Mouse (Mus musculus): ENCODE measurements around the gene Tmem177. TPM values are rescaled to one million over a fixed set of nuclear protein-coding genes. Genes with fewer than 3 reads are reported as not detected.

Tmem177 gene
- polyA plus RNA-seq, 1 experiment from 2014 or later: 9.2 TPM

DNA sequence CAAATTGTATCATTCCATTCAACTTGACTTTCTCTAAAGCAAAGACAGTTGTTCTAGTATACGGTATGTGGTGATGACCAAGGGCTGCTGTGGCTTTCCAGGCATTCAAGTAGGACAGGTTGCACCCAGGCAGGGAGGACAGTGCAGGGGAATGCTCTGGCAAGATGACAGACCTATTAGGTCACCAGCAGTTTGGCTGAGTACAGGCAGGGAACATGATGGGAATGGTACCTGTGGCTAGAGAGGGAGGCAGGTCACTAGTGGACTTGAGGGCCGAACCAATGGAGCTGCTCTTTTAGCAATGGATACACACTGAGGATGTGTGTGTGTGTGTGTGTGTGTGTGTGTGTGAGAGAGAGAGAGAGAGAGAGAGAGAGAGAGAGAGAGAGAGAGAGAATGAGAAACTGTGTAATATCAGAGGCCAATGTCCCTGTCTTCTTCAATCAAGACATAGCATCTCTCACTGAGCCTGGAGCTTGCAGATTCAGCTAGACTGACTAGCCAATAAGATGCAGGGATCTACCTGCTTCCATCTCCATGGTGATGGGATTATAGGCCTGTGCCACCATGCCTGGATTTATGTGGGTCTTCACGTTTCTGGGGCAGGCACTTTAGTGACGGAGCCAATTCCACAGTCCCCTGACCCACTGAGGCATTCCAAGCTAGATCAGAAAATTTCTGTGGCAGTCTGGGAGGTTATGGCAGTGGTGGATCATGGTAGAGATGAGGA is 18.6 kb upstream of the Tmem177 start:
- no peak for ATAC-seq (ENCODE audit: low FRiP score)
- Histone ChIP-seq H3K36me3 (ENCODE audit: control insufficient read depth, insufficient read depth, low read length) (no peaks in the 10 kb centered on the region), H3K27ac (ENCODE audit: low read depth, low read length) (no peak overlapping the region), H3K4me3 (ENCODE audit: low read depth, low read length) (no peak overlapping the region), H3K4me2 (replicated peaks; ENCODE audit: low read depth, low read length) (no peak overlapping the region), H3K27me3 (ENCODE audit: control insufficient read depth, insufficient read depth, low read length) (no peaks in the 10 kb centered on the region), H3K4me1 (replicated peaks; ENCODE audit: control insufficient read depth, insufficient read depth, low read length) (no peaks in the 10 kb centered on the region), H3K9me3 (ENCODE audit: control insufficient read depth, low read length) (no peaks in the 10 kb centered on the region), H3K9ac (ENCODE audit: low read depth, low read length) (no peak overlapping the region)
- no peak for DNase-seq (ENCODE audit: low spot score)
- 83% methylated on average over 4 of the region's 4 CpGs for WGBS

DNA sequence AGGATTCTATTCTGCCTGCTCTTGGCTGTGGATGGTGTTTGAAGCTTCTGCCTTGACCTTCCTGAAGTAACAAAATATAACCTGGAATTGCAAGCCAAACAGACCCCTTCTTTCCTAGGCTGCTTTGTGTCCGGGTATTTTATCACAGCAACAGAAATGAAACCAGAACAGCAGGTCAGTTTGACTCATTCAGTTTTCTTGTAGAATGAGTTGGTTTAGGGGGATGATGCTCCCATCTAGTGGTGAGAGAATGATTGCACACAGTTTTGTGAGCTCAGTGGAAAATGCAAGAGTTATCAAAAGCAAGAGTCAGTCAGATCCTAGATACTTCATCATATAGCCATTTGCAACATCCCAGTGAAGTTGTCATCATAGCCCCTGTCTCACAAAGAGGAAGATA is 16.7 kb upstream of the Tmem177 start:
- Histone ChIP-seq H3K36me3 (ENCODE audit: control insufficient read depth, insufficient read depth, low read length) (no peaks in the 10 kb centered on the region), H3K4me3 (ENCODE audit: low read depth, low read length) (no peak overlapping the region), H3K9ac (ENCODE audit: low read depth, low read length) (no peak overlapping the region), H3K4me1 (replicated peaks; ENCODE audit: control insufficient read depth, insufficient read depth, low read length) (no peaks in the 10 kb centered on the region), H3K4me2 (replicated peaks; ENCODE audit: low read depth, low read length) (no peak overlapping the region), H3K9me3 (ENCODE audit: control insufficient read depth, low read length) (no peaks in the 10 kb centered on the region), H3K27me3 (ENCODE audit: control insufficient read depth, insufficient read depth, low read length) (no peaks in the 10 kb centered on the region), H3K27ac (ENCODE audit: low read depth, low read length) (no peak overlapping the region)
- ATAC-seq (ENCODE audit: low FRiP score): no peak
- WGBS: 78% methylated on average over 1 of the region's 1 CpGs
- no peak for DNase-seq (ENCODE audit: low spot score)

DNA sequence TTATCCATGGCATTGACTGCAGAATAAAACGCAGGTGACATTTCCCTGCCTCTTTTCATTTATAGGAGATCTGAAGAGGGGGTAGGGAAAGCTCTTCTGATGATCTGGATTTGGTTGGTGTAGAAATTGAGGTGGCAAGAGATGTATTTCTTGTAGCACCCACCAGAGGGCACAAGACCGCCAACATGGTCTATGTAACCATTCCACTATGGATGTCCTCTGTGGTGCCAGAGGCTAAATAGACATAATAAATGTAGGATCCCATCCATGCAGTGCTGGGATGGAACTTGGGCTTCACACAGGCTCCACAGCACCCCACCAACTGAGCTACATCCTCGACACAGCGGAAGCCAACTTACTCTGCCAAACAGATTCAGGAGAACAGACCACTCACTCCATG is 6.3 kb upstream of the Tmem177 start:
- 60% methylated on average over 4 of the region's 4 CpGs for WGBS
- Histone ChIP-seq H3K27ac (ENCODE audit: low read depth, low read length) (no peak overlapping the region), H3K4me2 (replicated peaks; ENCODE audit: low read depth, low read length) (no peak overlapping the region), H3K4me1 (replicated peaks; ENCODE audit: control insufficient read depth, insufficient read depth, low read length) (no peaks in the 10 kb centered on the region), H3K4me3 (ENCODE audit: low read depth, low read length) (no peak overlapping the region), H3K36me3 (ENCODE audit: control insufficient read depth, insufficient read depth, low read length) (no peaks in the 10 kb centered on the region), H3K9me3 (ENCODE audit: control insufficient read depth, low read length) (no peaks in the 10 kb centered on the region), H3K9ac (ENCODE audit: low read depth, low read length) (no peak overlapping the region), H3K27me3 (ENCODE audit: control insufficient read depth, insufficient read depth, low read length) (no peaks in the 10 kb centered on the region)
- ATAC-seq (ENCODE audit: low FRiP score): no peak
- DNase-seq (ENCODE audit: low spot score): peak; percentile 38

DNA sequence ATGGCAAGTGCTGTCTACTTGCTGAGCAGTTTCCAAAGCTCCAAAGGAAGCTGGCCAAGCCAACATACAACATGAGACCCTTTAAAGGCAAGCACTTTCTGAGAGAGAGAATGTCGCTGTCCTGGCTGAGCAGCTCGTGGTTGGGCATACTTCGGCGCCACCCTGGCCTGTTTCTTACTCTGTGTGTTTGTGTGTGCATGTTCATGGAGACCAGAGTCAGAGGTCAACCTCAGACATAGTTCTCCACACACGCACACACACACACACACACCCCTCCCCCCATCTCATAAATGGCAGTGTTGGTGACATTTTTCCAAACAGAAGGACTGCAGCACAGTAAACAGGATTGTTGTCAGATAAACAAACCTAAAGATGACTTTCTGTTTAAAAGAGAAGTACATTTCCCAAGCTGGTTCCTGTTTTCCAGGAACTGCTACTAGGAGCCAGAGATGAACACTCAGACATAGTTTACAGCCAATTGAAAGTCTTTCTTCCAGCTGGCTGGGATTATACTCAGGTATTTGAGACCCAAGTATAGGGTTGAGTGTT is 3.9 kb upstream of the Tmem177 start:
- Histone ChIP-seq H3K4me2 (replicated peaks; ENCODE audit: low read depth, low read length) (no peak overlapping the region), H3K36me3 (ENCODE audit: control insufficient read depth, insufficient read depth, low read length) (no peaks in the 10 kb centered on the region), H3K9me3 (ENCODE audit: control insufficient read depth, low read length) (no peaks in the 10 kb centered on the region), H3K27ac (ENCODE audit: low read depth, low read length) (no peak overlapping the region), H3K4me3 (ENCODE audit: low read depth, low read length) (no peak overlapping the region), H3K9ac (ENCODE audit: low read depth, low read length) (no peak overlapping the region), H3K27me3 (ENCODE audit: control insufficient read depth, insufficient read depth, low read length) (no peaks in the 10 kb centered on the region), H3K4me1 (replicated peaks; ENCODE audit: control insufficient read depth, insufficient read depth, low read length) (peaks cover 2% of the 10 kb centered on the region; the same call in 1 of the 2 replicates)
- DNase-seq (ENCODE audit: low spot score): no peak
- no peak for ATAC-seq (ENCODE audit: low FRiP score)
- WGBS: 88% methylated on average over 5 of the region's 5 CpGs

DNA sequence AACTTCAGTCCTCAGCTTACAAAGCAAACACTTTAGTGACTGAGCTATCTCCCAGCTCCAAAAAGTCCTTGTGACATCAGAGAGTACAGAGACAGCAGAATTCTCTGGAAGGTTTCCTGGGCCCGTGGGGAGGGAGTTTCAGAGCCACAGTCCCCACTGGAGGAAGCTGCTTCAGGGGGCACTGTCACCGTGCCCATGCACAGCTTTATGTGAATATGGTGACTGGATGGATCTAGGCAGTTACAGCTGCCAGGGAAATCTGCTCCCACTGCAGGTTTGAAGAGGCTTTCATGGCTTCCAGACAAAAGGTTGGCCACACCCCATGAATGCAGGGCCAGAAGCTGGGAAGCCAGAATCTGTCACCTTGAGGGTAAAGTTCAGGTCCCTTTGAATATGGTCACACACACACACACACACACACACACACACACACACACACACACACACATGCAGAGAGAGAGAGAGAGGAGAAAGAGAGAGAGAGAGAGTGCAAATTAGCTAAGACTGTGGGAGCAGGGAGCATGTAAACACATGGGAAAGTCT is 5.7 kb downstream of the Tmem177 start:
- 73% methylated on average over 2 of the region's 2 CpGs for WGBS
- Histone ChIP-seq H3K9ac (ENCODE audit: low read depth, low read length) (no peak overlapping the region), H3K4me3 (ENCODE audit: low read depth, low read length) (no peak overlapping the region), H3K9me3 (ENCODE audit: control insufficient read depth, low read length) (no peaks in the 10 kb centered on the region), H3K27me3 (ENCODE audit: control insufficient read depth, insufficient read depth, low read length) (no peaks in the 10 kb centered on the region), H3K4me1 (replicated peaks; ENCODE audit: control insufficient read depth, insufficient read depth, low read length) (peaks cover 2% of the 10 kb centered on the region; the same call in 1 of the 2 replicates), H3K36me3 (ENCODE audit: control insufficient read depth, insufficient read depth, low read length) (no peaks in the 10 kb centered on the region), H3K27ac (ENCODE audit: low read depth, low read length) (no peak overlapping the region), H3K4me2 (replicated peaks; ENCODE audit: low read depth, low read length) (no peak overlapping the region)
- no peak for DNase-seq (ENCODE audit: low spot score)
- no peak for ATAC-seq (ENCODE audit: low FRiP score)

DNA sequence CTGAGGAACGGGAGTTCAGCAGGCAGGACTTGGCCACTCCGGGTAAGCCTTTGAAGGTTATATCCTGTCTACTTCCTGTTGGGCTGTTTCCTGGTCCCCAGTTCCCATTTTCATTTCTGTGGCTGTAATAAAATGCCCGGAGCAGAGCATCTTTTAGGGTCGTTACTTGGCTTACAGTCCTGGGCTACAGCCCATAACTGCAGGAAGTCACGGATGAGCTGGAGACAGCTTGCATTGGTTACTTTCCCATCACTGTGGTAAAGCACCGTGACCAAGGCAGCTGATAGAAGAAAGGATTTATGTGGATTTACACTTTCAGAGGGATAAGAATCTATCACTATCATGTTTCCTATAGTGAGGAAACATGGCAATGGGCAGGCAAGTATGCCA is 9.8 kb downstream of the Tmem177 start:
- H3K9me3 ChIP-seq (ENCODE audit: control insufficient read depth, low read length): no peaks in the 10 kb centered on the region
- no peaks in the 10 kb centered on the region for H3K27me3 ChIP-seq (ENCODE audit: control insufficient read depth, insufficient read depth, low read length)
- peak overlapping the region; percentile 60 for H3K27ac ChIP-seq (ENCODE audit: low read depth, low read length)
- H3K4me3 ChIP-seq (ENCODE audit: low read depth, low read length): no peak overlapping the region
- ATAC-seq (ENCODE audit: low FRiP score) (no peak), DNase-seq (ENCODE audit: low spot score) (no peak)
- no peaks in the 10 kb centered on the region; the same call in 1 of the 2 replicates for H3K4me1 ChIP-seq (replicated peaks; ENCODE audit: control insufficient read depth, insufficient read depth, low read length)
- H3K4me2 ChIP-seq (replicated peaks; ENCODE audit: low read depth, low read length): no peak overlapping the region
- H3K36me3 ChIP-seq (ENCODE audit: control insufficient read depth, insufficient read depth, low read length): no peaks in the 10 kb centered on the region
- no peak overlapping the region for H3K9ac ChIP-seq (ENCODE audit: low read depth, low read length)
- WGBS: 66% methylated on average over 6 of the region's 6 CpGs

DNA sequence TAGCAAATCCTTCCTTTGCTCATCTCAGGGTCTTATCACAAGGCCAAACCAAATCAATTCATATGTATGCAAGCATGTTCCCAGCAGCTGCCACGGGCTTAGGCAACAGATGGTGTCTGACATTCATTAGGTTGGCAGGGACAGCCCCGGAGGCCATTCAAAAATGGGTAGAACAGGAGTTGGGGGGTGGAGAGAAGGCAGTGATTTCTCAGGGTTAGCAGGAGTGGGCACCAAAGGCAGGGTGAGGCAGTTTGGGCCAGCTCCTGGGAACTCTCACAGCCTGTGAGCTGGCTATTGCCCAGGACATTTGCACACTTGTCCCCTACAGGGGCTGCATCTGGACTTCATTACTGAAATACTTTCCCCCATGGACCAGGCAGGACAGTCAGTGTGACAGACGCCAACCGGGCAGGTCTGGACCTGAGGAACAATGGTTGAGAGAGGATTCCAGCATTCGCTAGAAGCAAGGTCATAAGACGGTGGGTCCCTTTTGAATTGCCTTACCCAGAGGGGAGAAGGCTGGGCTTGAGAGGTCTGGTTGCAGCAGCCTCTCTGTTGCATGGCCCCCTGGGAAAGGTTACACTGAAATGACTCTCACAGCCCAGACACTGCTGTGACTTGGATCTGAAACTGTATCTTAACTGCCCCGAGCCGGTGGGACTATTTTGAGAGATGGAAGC is 10.3 kb downstream of the Tmem177 start:
- peak overlapping the region; percentile 60 for H3K27ac ChIP-seq (ENCODE audit: low read depth, low read length)
- H3K9ac ChIP-seq (ENCODE audit: low read depth, low read length): no peak overlapping the region
- DNase-seq (ENCODE audit: low spot score) (peak; percentile 57), ATAC-seq (ENCODE audit: low FRiP score) (peak; percentile 84)
- H3K9me3 ChIP-seq (ENCODE audit: control insufficient read depth, low read length): no peaks in the 10 kb centered on the region
- no peaks in the 10 kb centered on the region for H3K36me3 ChIP-seq (ENCODE audit: control insufficient read depth, insufficient read depth, low read length)
- H3K4me2 ChIP-seq (replicated peaks; ENCODE audit: low read depth, low read length): no peak overlapping the region
- H3K4me3 ChIP-seq (ENCODE audit: low read depth, low read length): no peak overlapping the region
- no peaks in the 10 kb centered on the region; the same call in 1 of the 2 replicates for H3K4me1 ChIP-seq (replicated peaks; ENCODE audit: control insufficient read depth, insufficient read depth, low read length)
- 41% methylated on average over 8 of the region's 8 CpGs for WGBS
- H3K27me3 ChIP-seq (ENCODE audit: control insufficient read depth, insufficient read depth, low read length): no peaks in the 10 kb centered on the region

DNA sequence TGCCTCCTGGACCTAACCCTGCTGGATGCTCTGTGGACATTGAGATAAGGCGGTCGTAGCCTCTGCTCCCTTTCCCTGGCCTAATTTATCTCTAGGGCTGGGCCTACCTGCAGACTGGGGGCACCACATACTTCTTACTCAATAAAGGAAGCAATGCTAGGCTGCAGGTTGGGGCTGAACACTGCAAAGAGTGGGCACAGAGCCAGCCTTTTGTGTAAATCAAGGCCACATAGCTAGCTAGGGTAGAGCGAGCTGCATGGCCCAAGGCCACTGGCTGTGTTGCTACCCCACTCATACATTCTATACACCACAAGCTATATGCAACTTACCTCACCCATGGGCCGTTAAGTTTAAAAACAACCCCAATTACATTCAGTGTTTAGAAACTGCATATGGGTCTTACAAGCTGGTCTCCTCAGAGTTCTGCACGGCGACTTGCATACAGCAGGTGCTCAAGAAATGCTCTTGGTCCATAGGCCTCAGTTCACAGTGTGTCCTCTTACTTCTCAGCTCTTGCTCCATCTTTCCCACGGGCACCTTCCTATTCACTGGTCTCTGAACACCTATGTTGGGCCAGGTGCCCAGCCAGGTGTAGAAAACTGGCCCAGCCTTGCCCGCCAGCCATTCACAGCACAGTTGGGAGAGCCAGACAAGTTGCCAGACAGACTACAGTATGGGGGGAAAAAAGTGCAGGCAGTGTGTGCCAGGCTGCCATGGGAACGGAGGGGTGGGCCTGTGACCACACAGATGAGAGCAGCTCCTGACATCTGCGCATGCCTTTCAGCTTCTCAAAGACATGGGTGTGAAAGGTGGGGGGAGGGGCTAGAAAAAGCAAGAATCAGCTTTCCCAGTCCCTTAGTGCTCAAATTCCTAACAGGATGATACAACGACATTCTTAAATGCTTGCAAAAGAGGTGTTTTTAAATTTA is 13.5 kb downstream of the Tmem177 start:
- peak; percentile 62; the same call in 1 of the 2 replicates for ATAC-seq (ENCODE audit: low FRiP score)
- Histone ChIP-seq H3K4me2 (replicated peaks; ENCODE audit: low read depth, low read length) (no peak overlapping the region), H3K27me3 (ENCODE audit: control insufficient read depth, insufficient read depth, low read length) (no peaks in the 10 kb centered on the region), H3K4me1 (replicated peaks; ENCODE audit: control insufficient read depth, insufficient read depth, low read length) (no peaks in the 10 kb centered on the region; the same call in 1 of the 2 replicates), H3K36me3 (ENCODE audit: control insufficient read depth, insufficient read depth, low read length) (no peaks in the 10 kb centered on the region), H3K4me3 (ENCODE audit: low read depth, low read length) (no peak overlapping the region), H3K9ac (ENCODE audit: low read depth, low read length) (no peak overlapping the region), H3K9me3 (ENCODE audit: control insufficient read depth, low read length) (no peaks in the 10 kb centered on the region), H3K27ac (ENCODE audit: low read depth, low read length) (no peak overlapping the region)
- 81% methylated on average over 11 of the region's 11 CpGs for WGBS
- DNase-seq (ENCODE audit: low spot score): peak; percentile 38
